Comparison of ENCODE assay signal across 8 mouse cellular contexts in the genomic region with DNA sequence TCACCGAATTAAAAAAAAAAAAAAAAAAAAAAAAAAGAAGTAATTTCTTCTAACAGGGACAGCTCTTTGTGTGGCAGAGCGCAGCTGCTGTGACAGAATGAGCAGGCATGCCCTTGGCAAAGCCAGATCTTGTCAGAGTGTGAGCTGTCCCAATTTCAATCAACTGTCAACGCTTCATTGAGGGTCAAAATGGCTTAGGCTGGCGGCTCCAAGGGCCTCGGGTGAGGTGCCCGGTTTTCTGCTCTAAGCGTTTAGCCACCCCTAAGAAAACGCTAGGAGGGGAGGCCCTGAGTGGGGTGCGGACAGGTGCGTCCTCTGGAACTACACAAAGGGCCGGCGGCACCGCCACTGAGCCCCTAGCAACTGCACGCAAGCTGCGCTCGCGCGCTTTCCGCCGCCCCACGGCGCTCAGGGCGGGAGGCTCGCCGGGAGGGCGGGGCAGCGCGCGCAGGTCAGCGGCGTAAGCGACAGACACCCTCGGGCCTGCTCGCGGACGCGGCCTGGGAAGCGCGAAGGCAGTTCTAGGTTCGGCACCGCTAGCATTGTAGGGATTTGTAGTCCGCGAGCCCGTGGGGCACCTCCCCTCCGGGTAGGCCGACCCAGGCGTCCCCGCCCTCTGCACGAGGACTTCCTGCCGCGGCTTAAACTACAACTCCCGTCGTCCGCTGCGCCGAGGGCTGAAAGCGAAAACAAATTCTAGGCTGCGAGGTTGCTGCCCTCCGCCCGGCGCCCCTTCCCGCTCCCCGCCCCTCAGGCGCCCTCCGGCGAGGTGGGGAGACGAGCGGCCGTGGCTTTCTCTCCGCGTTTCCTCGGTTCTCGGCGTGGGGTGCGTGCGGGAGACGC. TPM values are rescaled to one million over a fixed set of nuclear protein-coding genes. Genes with fewer than 3 reads are reported as not detected.
DNase-seq lines count a peak whose midpoint lies in the region; ATAC-seq and TF ChIP-seq lines count a peak whose summit lies in the region.

No protein-coding gene starts in this region.

- H3K9ac ChIP-seq in embryonic facial prominence, embryonic 15.5 days, result peak overlapping the region; percentile 83
- peak overlapping the region; percentile 85 for H3K9ac ChIP-seq in limb, embryonic 14.5 days (ENCODE audit: low read depth, low read length, severe bottlenecking)
- H3K9ac ChIP-seq in midbrain, postnatal 0 days (replicated peaks; ENCODE audit: low read length, poor library complexity, severe bottlenecking), result peak overlapping the region; percentile 84

- peak; percentile 100 for ATAC-seq in embryonic facial prominence, embryonic 15.5 days (ENCODE audit: insufficient number of reproducible peaks, low FRiP score, low TSS enrichment, low read depth)
- ATAC-seq in limb, embryonic 14.5 days (ENCODE audit: low FRiP score, low read depth), result peak; percentile 99
- peak; percentile 99 for ATAC-seq in midbrain, postnatal 0 days (ENCODE audit: low FRiP score)

- H3K9me3 ChIP-seq in embryonic facial prominence, embryonic 15.5 days (replicated peaks), result no peaks in the 10 kb centered on the region
- no peaks in the 10 kb centered on the region for H3K9me3 ChIP-seq in limb, embryonic 14.5 days (ENCODE audit: control insufficient read depth, low read length)
- H3K9me3 ChIP-seq in midbrain, postnatal 0 days (ENCODE audit: low read length), result no peaks in the 10 kb centered on the region

- H3K4me3 ChIP-seq in bone marrow, adult 2 months (replicated peaks; ENCODE audit: control insufficient read depth, low read depth, low read length), result peak overlapping the region; percentile 73
- H3K4me3 ChIP-seq in embryonic facial prominence, embryonic 15.5 days (replicated peaks), result peak overlapping the region; percentile 94
- peak overlapping the region; percentile 88 for H3K4me3 ChIP-seq in limb, embryonic 14.5 days (replicated peaks; ENCODE audit: low read length)
- H3K4me3 ChIP-seq in midbrain, postnatal 0 days (ENCODE audit: low read depth, low read length), result peak overlapping the region; percentile 88

- peak; percentile 99 for DNase-seq in 416B (ENCODE audit: low read depth)
- peak; percentile 99 for DNase-seq in heart, adult 8-10 months (ENCODE audit: low spot score)
- peak; percentile 99 for DNase-seq in kidney, adult 9 months
- peak; percentile 98 for DNase-seq in limb, embryonic 14.5 days (ENCODE audit: low spot score)
- peak; percentile 99 for DNase-seq in midbrain, postnatal 0 days (ENCODE audit: low spot score)
- peak; percentile 93 to 97 for DNase-seq in spleen, postnatal 14 days (ENCODE audit: low spot score in 2 of 2)

- H3K4me2 ChIP-seq in embryonic facial prominence, embryonic 15.5 days (replicated peaks), result peak overlapping the region; percentile 79
- peak overlapping the region; percentile 82 for H3K4me2 ChIP-seq in limb, embryonic 14.5 days (replicated peaks; ENCODE audit: low read depth, low read length, severe bottlenecking)
- peak overlapping the region; percentile 72 for H3K4me2 ChIP-seq in midbrain, postnatal 0 days (ENCODE audit: low read depth, low read length, poor library complexity, severe bottlenecking)

- under 1% methylated on average over 77 of the region's 77 CpGs for WGBS in bone marrow, adult 2 months
- WGBS in embryonic facial prominence, embryonic 15.5 days, result under 1% methylated on average over 75 of the region's 77 CpGs
- 1% methylated on average over 37 of the region's 77 CpGs for WGBS in limb, embryonic 14.5 days
- WGBS in midbrain, postnatal 0 days, result under 1% methylated on average over 75 of the region's 77 CpGs

- TF ChIP-seq POLR2A in bone marrow, adult 2 months (IDR thresholded peaks at IDR 0.05; ENCODE audit: borderline replicate concordance, control insufficient read depth, low read depth, low read length), result peak; percentile 90; the same call in 1 of the 2 replicates
- peak; percentile 90; the same call in 1 of the 2 replicates for TF ChIP-seq POLR2A in limb, embryonic 14.5 days (IDR thresholded peaks at IDR 0.05; ENCODE audit: borderline replicate concordance, extremely low read depth, insufficient read depth, insufficient read length)

- peaks cover 2% of the 10 kb centered on the region for H3K4me1 ChIP-seq in bone marrow, adult 2 months (ENCODE audit: control insufficient read depth, insufficient read depth, low read length)
- peaks cover 22% of the 10 kb centered on the region for H3K4me1 ChIP-seq in embryonic facial prominence, embryonic 15.5 days
- H3K4me1 ChIP-seq in limb, embryonic 14.5 days (ENCODE audit: control insufficient read depth, insufficient read depth, low read length), result peaks cover 26% of the 10 kb centered on the region
- peaks cover 7% of the 10 kb centered on the region; the same call in 1 of the 2 replicates for H3K4me1 ChIP-seq in midbrain, postnatal 0 days (ENCODE audit: insufficient read depth, low read length)

- TF ChIP-seq CTCF in bone marrow, adult 2 months (IDR thresholded peaks at IDR 0.05; ENCODE audit: control insufficient read depth, insufficient read depth, low read length), result no peak
- TF ChIP-seq CTCF in midbrain, postnatal 0 days (IDR thresholded peaks at IDR 0.05), result 0 out of 2 replicates have a peak, but pooled peaks have one; percentile 4

- no peaks in the 10 kb centered on the region for H3K27me3 ChIP-seq in embryonic facial prominence, embryonic 15.5 days
- no peaks in the 10 kb centered on the region for H3K27me3 ChIP-seq in limb, embryonic 14.5 days (ENCODE audit: control insufficient read depth, insufficient read depth, low read length)
- no peaks in the 10 kb centered on the region for H3K27me3 ChIP-seq in midbrain, postnatal 0 days (ENCODE audit: insufficient read depth, low read length)

- peak overlapping the region; percentile 99 for H3K27ac ChIP-seq in bone marrow, adult 2 months (ENCODE audit: control insufficient read depth, insufficient read depth, low read depth, low read length, poor library complexity)
- peak overlapping the region; percentile 90 for H3K27ac ChIP-seq in embryonic facial prominence, embryonic 15.5 days (replicated peaks)
- peak overlapping the region; percentile 93 for H3K27ac ChIP-seq in limb, embryonic 14.5 days (replicated peaks; ENCODE audit: low read depth, low read length)
- peak overlapping the region; percentile 91 for H3K27ac ChIP-seq in midbrain, postnatal 0 days (ENCODE audit: low read depth, low read length)

- peaks cover under 1% of the 10 kb centered on the region; the same call in 1 of the 2 replicates for H3K36me3 ChIP-seq in embryonic facial prominence, embryonic 15.5 days
- H3K36me3 ChIP-seq in limb, embryonic 14.5 days (ENCODE audit: control insufficient read depth, insufficient read depth, low read length), result peaks cover under 1% of the 10 kb centered on the region; the same call in 1 of the 2 replicates
- H3K36me3 ChIP-seq in midbrain, postnatal 0 days (ENCODE audit: insufficient read depth, low read length), result no peaks in the 10 kb centered on the region

RNA-seq across cellular contexts. Expression of gene Otud4, which starts 0.5 kb away (rescaled TPM):
- polyA plus RNA-seq in bone marrow, adult 2 months (2011; ENCODE audit: insufficient read depth, insufficient read length, low replicate concordance, missing spikeins), result 15.0 and 27.5 TPM in 2 replicates
- 12.3 and 13.2 TPM in 2 replicates for polyA plus RNA-seq in embryonic facial prominence, embryonic 15.5 days (2015; fragmentation: Nextera tagmentation; extraction: Ambion mirVana)
- total RNA-seq in heart, adult 8-10 months (2022), result 10 to 100 TPM; 44.8 to 53.7 (median 46.0) TPM
- 26.2 and 29.1 TPM in 2 replicates for polyA plus RNA-seq in limb, embryonic 14.5 days (2012; rRNA removed)
- 20.9 and 21.4 TPM in 2 replicates for polyA plus RNA-seq in limb, embryonic 14.5 days (2014; fragmentation: Nextera tagmentation; extraction: Ambion mirVana)
- total RNA-seq in midbrain, postnatal 0 days (2014; rRNA removed), result 24.3 and 35.3 TPM in 2 replicates
- 5.5 and 6.4 TPM in 2 replicates for polyA plus RNA-seq in midbrain, postnatal 0 days (2015; fragmentation: Nextera tagmentation; extraction: Ambion mirVana)

Comparison
In these comparisons a context has a peak if more than half of its experiments do, and no peak if none do; other contexts are left out.
1. Peak in every context shown above with its lines: DNase-seq, ATAC-seq, H3K4me3 ChIP-seq and H3K27ac ChIP-seq.